ENCODE assay signal across 7 mouse cellular contexts in genomic region chr7:45129318-45129717, GRCm38 (mm10). TPM values are rescaled to one million over a fixed set of nuclear protein-coding genes. Genes with fewer than 3 reads are reported as not detected.
DNase-seq lines count a peak whose midpoint lies in the region; ATAC-seq and TF ChIP-seq lines count a peak whose summit lies in the region.

No protein-coding gene starts in this region.

- no peak for TF ChIP-seq CTCF in spleen, adult 2 months (IDR thresholded peaks at IDR 0.05; ENCODE audit: extremely low read depth, insufficient read depth, insufficient read length, insufficient replicate concordance)

- 3% methylated on average over 17 of the region's 17 CpGs for WGBS in spleen, adult 2 months
- under 1% methylated on average over 17 of the region's 17 CpGs for WGBS in intestine, embryonic 14.5 days

- peak overlapping the region; percentile 97 for H3K4me2 ChIP-seq in intestine, embryonic 14.5 days (ENCODE audit: low read length)

- peak overlapping the region; percentile 85 for H3K27ac ChIP-seq in spleen, adult 2 months (ENCODE audit: insufficient read depth, low read length)
- peak overlapping the region; percentile 76 for H3K27ac ChIP-seq in intestine, embryonic 14.5 days (ENCODE audit: low read depth)

- no peak for DNase-seq in spleen, adult 2 months (ENCODE audit: low read depth in 1 of 2, low spot score in 2 of 2)
- no peak for DNase-seq in spleen, postnatal 14 days (ENCODE audit: low spot score in 2 of 2)
- no peak for DNase-seq in intestine, embryonic 14.5 days (ENCODE audit: low spot score)
- no peak for DNase-seq in layer of hippocampus, postnatal 36 days
- no peak for DNase-seq in adrenal gland, adult 2 months

- TF ChIP-seq POLR2A in spleen, adult 2 months (IDR thresholded peaks at IDR 0.05; ENCODE audit: low read depth, low read length), result no peak; the same call in 1 of the 2 replicates

- H3K4me1 ChIP-seq in spleen, adult 2 months (ENCODE audit: control insufficient read depth, insufficient read depth, insufficient read length), result peaks cover 3% of the 10 kb centered on the region; the same call in 1 of the 2 replicates
- peaks cover 72% of the 10 kb centered on the region for H3K4me1 ChIP-seq in erythroblast, embryonic 14.5 days (ENCODE audit: control insufficient read depth)
- peaks cover 23% of the 10 kb centered on the region for H3K4me1 ChIP-seq in intestine, embryonic 14.5 days (replicated peaks; ENCODE audit: control insufficient read depth, insufficient read depth, low read length)

- ATAC-seq in intestine, embryonic 14.5 days (replicated peaks; ENCODE audit: low FRiP score, low TSS enrichment, low read depth), result no peak; the same call in 1 of the 2 replicates
- peak; percentile 5; the same call in 1 of the 2 replicates for ATAC-seq in megakaryocyte progenitor cell, adult 5-6 weeks (replicated peaks; ENCODE audit: poor library complexity)

- peak overlapping the region; percentile 60 for H3K4me3 ChIP-seq in spleen, adult 2 months (ENCODE audit: extremely low read depth, insufficient read depth, insufficient read length)
- peak overlapping the region; percentile 97 for H3K4me3 ChIP-seq in erythroblast, embryonic 14.5 days (replicated peaks)
- H3K4me3 ChIP-seq in intestine, embryonic 14.5 days (ENCODE audit: low read depth, low read length), result peak overlapping the region; percentile 50

- H3K9me3 ChIP-seq in erythroblast, embryonic 14.5 days (ENCODE audit: control insufficient read depth, low read length), result no peaks in the 10 kb centered on the region; the same call in 1 of the 2 replicates
- no peaks in the 10 kb centered on the region for H3K9me3 ChIP-seq in intestine, embryonic 14.5 days (ENCODE audit: control insufficient read depth, low read length)

- H3K36me3 ChIP-seq in spleen, adult 2 months (ENCODE audit: control insufficient read depth, insufficient read depth, low read length), result peaks cover 29% of the 10 kb centered on the region
- peaks cover 50% of the 10 kb centered on the region for H3K36me3 ChIP-seq in erythroblast, embryonic 14.5 days (ENCODE audit: control insufficient read depth)
- H3K36me3 ChIP-seq in intestine, embryonic 14.5 days (ENCODE audit: control insufficient read depth, insufficient read depth, low read length), result peaks cover 29% of the 10 kb centered on the region

- no peaks in the 10 kb centered on the region for H3K27me3 ChIP-seq in spleen, adult 2 months (ENCODE audit: control insufficient read depth, insufficient read depth, low read length)
- no peaks in the 10 kb centered on the region for H3K27me3 ChIP-seq in erythroblast, embryonic 14.5 days (ENCODE audit: control insufficient read depth)
- H3K27me3 ChIP-seq in intestine, embryonic 14.5 days (replicated peaks; ENCODE audit: control insufficient read depth, insufficient read depth, low read length), result no peaks in the 10 kb centered on the region

- H3K9ac ChIP-seq in intestine, embryonic 14.5 days (ENCODE audit: low read length), result peak overlapping the region; percentile 60

RNA-seq across cellular contexts. Expression of gene Rpl13a, which starts 0.8 kb away (rescaled TPM):
- polyA plus RNA-seq in spleen, adult 2 months (2012; rRNA removed), result 1,860 and 2,797 TPM in 2 replicates
- polyA plus RNA-seq in erythroblast, embryonic 14.5 days (2012), result 438 and 543 TPM in 2 replicates
- 1,687 and 1,710 TPM in 2 replicates for polyA plus RNA-seq in intestine, embryonic 14.5 days (2014; fragmentation: Nextera tagmentation; extraction: Ambion mirVana)
- 2,930 and 3,118 TPM in 2 replicates for total RNA-seq in megakaryocyte progenitor cell, adult 5-6 weeks (2015)
- 3,320 and 3,859 TPM in 2 replicates for total RNA-seq in megakaryocyte progenitor cell, adult 5-6 weeks (2017)
- total RNA-seq in layer of hippocampus, postnatal 36 days (2021), result 100 to 1,000 TPM; 788 to 817 TPM
- 1,000 to 10,000 TPM; 1,285 to 1,750 TPM for total RNA-seq in adrenal gland, adult 2 months (2021)
- 476 and 515 TPM in 2 replicates for polyA plus RNA-seq in adrenal gland, adult 2 months (2012; rRNA removed)

RNA-seq across cellular contexts. Expression of gene Rps11, which starts 5.1 kb away (rescaled TPM):
- polyA plus RNA-seq in spleen, adult 2 months (2012; rRNA removed), result 273 and 325 TPM in 2 replicates
- polyA plus RNA-seq in erythroblast, embryonic 14.5 days (2012), result 22.2 and 23.5 TPM in 2 replicates
- 1,923 and 1,961 TPM in 2 replicates for polyA plus RNA-seq in intestine, embryonic 14.5 days (2014; fragmentation: Nextera tagmentation; extraction: Ambion mirVana)
- total RNA-seq in megakaryocyte progenitor cell, adult 5-6 weeks (2015), result 3,046 and 3,197 TPM in 2 replicates
- total RNA-seq in megakaryocyte progenitor cell, adult 5-6 weeks (2017), result 1,081 and 1,541 TPM in 2 replicates
- total RNA-seq in layer of hippocampus, postnatal 36 days (2021), result 100 to 1,000 TPM; 408 to 432 TPM
- total RNA-seq in adrenal gland, adult 2 months (2021), result 1,000 to 10,000 TPM; 1,290 to 1,478 TPM
- 60.0 and 80.0 TPM in 2 replicates for polyA plus RNA-seq in adrenal gland, adult 2 months (2012; rRNA removed)

RNA-seq across cellular contexts. Expression of gene Gm45713, which starts 6.7 kb away (rescaled TPM):
- 0.28 and 0.70 TPM in 2 replicates for polyA plus RNA-seq in spleen, adult 2 months (2012; rRNA removed)
- polyA plus RNA-seq in erythroblast, embryonic 14.5 days (2012), result not detected in 2 replicates
- 0.72 and 0.81 TPM in 2 replicates for polyA plus RNA-seq in intestine, embryonic 14.5 days (2014; fragmentation: Nextera tagmentation; extraction: Ambion mirVana)
- total RNA-seq in megakaryocyte progenitor cell, adult 5-6 weeks (2015), result not detected in 2 replicates
- 1.4 TPM in 1 of 2 replicates, not detected in the other for total RNA-seq in megakaryocyte progenitor cell, adult 5-6 weeks (2017)
- under 1 TPM in 1 of 2 experiments, not detected in 1; 0.50 TPM for total RNA-seq in layer of hippocampus, postnatal 36 days (2021)
- not detected for total RNA-seq in adrenal gland, adult 2 months (2021)
- polyA plus RNA-seq in adrenal gland, adult 2 months (2012; rRNA removed), result 6.3 and 7.4 TPM in 2 replicates

RNA-seq across cellular contexts. Expression of gene Flt3l, which starts 6.9 kb away (rescaled TPM):
- 183 and 197 TPM in 2 replicates for polyA plus RNA-seq in spleen, adult 2 months (2012; rRNA removed)
- polyA plus RNA-seq in erythroblast, embryonic 14.5 days (2012), result 1.7 TPM in 2 replicates
- 1.3 and 2.1 TPM in 2 replicates for polyA plus RNA-seq in intestine, embryonic 14.5 days (2014; fragmentation: Nextera tagmentation; extraction: Ambion mirVana)
- total RNA-seq in megakaryocyte progenitor cell, adult 5-6 weeks (2015), result 8.2 and 8.5 TPM in 2 replicates
- total RNA-seq in megakaryocyte progenitor cell, adult 5-6 weeks (2017), result 4.7 and 7.0 TPM in 2 replicates
- 10 to 100 TPM in 1 of 2 experiments, 1 to 10 TPM in 1; 7.0 to 10.1 TPM for total RNA-seq in layer of hippocampus, postnatal 36 days (2021)
- 10 to 100 TPM; 20.5 to 25.3 TPM for total RNA-seq in adrenal gland, adult 2 months (2021)
- polyA plus RNA-seq in adrenal gland, adult 2 months (2012; rRNA removed), result 122 TPM in 2 replicates

RNA-seq across cellular contexts. Expression of gene Pih1d1, which starts 24.8 kb away (rescaled TPM):
- 45.2 and 48.7 TPM in 2 replicates for polyA plus RNA-seq in spleen, adult 2 months (2012; rRNA removed)
- polyA plus RNA-seq in erythroblast, embryonic 14.5 days (2012), result 6.2 and 7.2 TPM in 2 replicates
- polyA plus RNA-seq in intestine, embryonic 14.5 days (2014; fragmentation: Nextera tagmentation; extraction: Ambion mirVana), result 108 and 113 TPM in 2 replicates
- total RNA-seq in megakaryocyte progenitor cell, adult 5-6 weeks (2015), result 114 and 146 TPM in 2 replicates
- total RNA-seq in megakaryocyte progenitor cell, adult 5-6 weeks (2017), result 34.9 and 61.8 TPM in 2 replicates
- 10 to 100 TPM; 44.5 to 46.8 TPM for total RNA-seq in layer of hippocampus, postnatal 36 days (2021)
- 10 to 100 TPM; 52.2 to 69.2 TPM for total RNA-seq in adrenal gland, adult 2 months (2021)
- 46.1 and 50.8 TPM in 2 replicates for polyA plus RNA-seq in adrenal gland, adult 2 months (2012; rRNA removed)
